Mouse (Mus musculus) induced T-regulatory cell, adult 2 months (primary cell): ENCODE measurements at regions not wholly inside any gene's neighbourhood (a gene's known extent, or its start where the extent isn't known, plus 50 kb on each side); places are given as distances from the start of the nearest gene placed in this dataset.

Source experiments
- DNase-seq: peaks from one replicate; pipeline ENCODE4 v3.0.0-alpha.2; 2012; ENCODE audit warnings: low read depth

GRCm38 (mm10) chr19:14890241-14891089, 292.6 kb upstream of the Tle4 start:
- no peak for DNase-seq

GRCm38 (mm10) chr19:14889794-14890193, 291.9 kb upstream of the Tle4 start:
- no peak for DNase-seq

- DNase-seq: no peak
These were observed 286.0 kb upstream of the Tle4 start for GRCm38 (mm10) chr19:14883707-14884421.

- DNase-seq: no peak
These were observed 283.0 kb upstream of the Tle4 start for GRCm38 (mm10) chr19:14880818-14881217.

- DNase-seq: no peak
These were observed 276.1 kb upstream of the Tle4 start for GRCm38 (mm10) chr19:14873986-14874385.

- no peak for DNase-seq
These were observed 273.5 kb upstream of the Tle4 start for GRCm38 (mm10) chr19:14871178-14871867.

GRCm38 (mm10) chr19:14862654-14863468, 265.0 kb upstream of the Tle4 start:
- no peak for DNase-seq

GRCm38 (mm10) chr19:14855036-14855435, 257.2 kb upstream of the Tle4 start:
- DNase-seq: no peak

- no peak for DNase-seq
These were observed 255.6 kb upstream of the Tle4 start for GRCm38 (mm10) chr19:14853416-14853815.

GRCm38 (mm10) chr19:14849561-14849960, 251.7 kb upstream of the Tle4 start:
- no peak for DNase-seq

GRCm38 (mm10) chr19:14847120-14847519, 249.3 kb upstream of the Tle4 start:
- no peak for DNase-seq

GRCm38 (mm10) chr19:14835629-14836028, 237.8 kb upstream of the Tle4 start:
- no peak for DNase-seq

GRCm38 (mm10) chr19:14816354-14816753, 218.5 kb upstream of the Tle4 start:
- DNase-seq: no peak

- no peak for DNase-seq
These were observed 208.9 kb upstream of the Tle4 start for GRCm38 (mm10) chr19:14806787-14807186.

- no peak for DNase-seq
These were observed 205.2 kb upstream of the Tle4 start for GRCm38 (mm10) chr19:14802909-14803650.

GRCm38 (mm10) chr19:14801669-14802068, 203.8 kb upstream of the Tle4 start:
- no peak for DNase-seq

- DNase-seq: no peak
These were observed 201.2 kb upstream of the Tle4 start for GRCm38 (mm10) chr19:14799002-14799401.

GRCm38 (mm10) chr19:14798417-14798816, 200.6 kb upstream of the Tle4 start:
- DNase-seq: no peak

GRCm38 (mm10) chr19:14795910-14796309, 198.1 kb upstream of the Tle4 start:
- DNase-seq: no peak

GRCm38 (mm10) chr19:14789992-14790391, 192.1 kb upstream of the Tle4 start:
- DNase-seq: no peak

GRCm38 (mm10) chr19:14788630-14789029, 190.8 kb upstream of the Tle4 start:
- no peak for DNase-seq
